Mouse (Mus musculus) spleen, adult 2 months (tissue): Measurements from ENCODE around the gene Ermp1. TPM values are rescaled to one million over a fixed set of nuclear protein-coding genes. Genes with fewer than 3 reads are reported as not detected.
"Not testable (repeated sequence)": the region's sequence is repeated elsewhere in the genome, so short reads cannot be mapped to it uniquely, and the experiment has no call there.

ENCODE experiments used
- DNase-seq, 2 experiments: peaks; one replicate each; pipeline versions ENCODE4 v3.0.0 to v3.0.0-alpha.2; 2012 to 2021; ENCODE audit warnings: low spot score in 2 of 2, low read depth in 1 of 2
- H3K27ac ChIP-seq: fragments of 200-500 bp; 2 replicates; pipeline ENCODE4 v1.5.1; 2012; ENCODE audit warnings: low read length, inconsistent platforms; ENCODE audit not compliant: insufficient read depth
- H3K27me3 ChIP-seq: fragments of 200-500 bp; 2 replicates; pipeline ENCODE4 v1.6.1; 2012; ENCODE audit warnings: mild to moderate bottlenecking, moderate library complexity, low read length, inconsistent platforms; ENCODE audit not compliant: control insufficient read depth, insufficient read depth
- H3K36me3 ChIP-seq: fragments of 200-500 bp; 2 replicates; pipeline ENCODE4 v1.6.1; 2012; ENCODE audit warnings: mild to moderate bottlenecking, low read length, inconsistent platforms; ENCODE audit not compliant: control insufficient read depth, insufficient read depth
- H3K4me1 ChIP-seq: fragments of 200-500 bp; 2 replicates; pipeline ENCODE4 v1.6.1; 2011; ENCODE audit warnings: inconsistent platforms; ENCODE audit not compliant: control insufficient read depth, insufficient read depth, insufficient read length
- H3K4me3 ChIP-seq: fragments of 200-500 bp; 2 replicates; pipeline ENCODE4 v1.5.1; 2011; ENCODE audit warnings: mild to moderate bottlenecking, inconsistent platforms; ENCODE audit not compliant: insufficient read depth, insufficient read length; ENCODE audit errors: extremely low read depth
- CTCF ChIP-seq: fragments of 200-500 bp; IDR thresholded peaks from 2 replicates; pipeline ENCODE4 v1.5.1; 2011; ENCODE audit warnings: mild to moderate bottlenecking, inconsistent platforms; ENCODE audit not compliant: insufficient read depth, insufficient read length, insufficient replicate concordance; ENCODE audit errors: extremely low read depth
- POLR2A ChIP-seq: fragments of 200-500 bp; IDR thresholded peaks from 2 replicates; pipeline ENCODE4 v1.6.1; 2011; ENCODE audit warnings: low read depth, low read length, inconsistent platforms
- whole genome bisulfite sequencing: fragments of 180-500 bp; shearing (Covaris S2); methylation state at CpG from one replicate; pipeline ENCODE4 v1.1.7; 2018; 5-methylcytosine and 5-hydroxymethylcytosine counted together
- polyA plus RNA-seq: library from polyadenylated mRNA; depleted of rRNA; stranded (reverse); fragments of >200 nt; gene quantifications from 2 replicates; pipeline ENCODE4 v1.2.3, GENCODE M21; 2012

Ermp1 gene
- polyA plus RNA-seq, 1 experiment = 11.4 TPM

GRCm38 (mm10) chr19:29603548-29604353, 44.5 kb downstream of the Ermp1 start:
- no peak overlapping the region for H3K4me3 ChIP-seq
- H3K4me1 ChIP-seq = no peaks in the 10 kb centered on the region
- H3K36me3 ChIP-seq = peaks cover 28% of the 10 kb centered on the region
- WGBS = 88% methylated on average over 14 of the region's 14 CpGs
- no peak overlapping the region for H3K27ac ChIP-seq
- H3K27me3 ChIP-seq = no peaks in the 10 kb centered on the region
- no peak for DNase-seq
- TF ChIP-seq CTCF (no peak), POLR2A (no peak)

DNA sequence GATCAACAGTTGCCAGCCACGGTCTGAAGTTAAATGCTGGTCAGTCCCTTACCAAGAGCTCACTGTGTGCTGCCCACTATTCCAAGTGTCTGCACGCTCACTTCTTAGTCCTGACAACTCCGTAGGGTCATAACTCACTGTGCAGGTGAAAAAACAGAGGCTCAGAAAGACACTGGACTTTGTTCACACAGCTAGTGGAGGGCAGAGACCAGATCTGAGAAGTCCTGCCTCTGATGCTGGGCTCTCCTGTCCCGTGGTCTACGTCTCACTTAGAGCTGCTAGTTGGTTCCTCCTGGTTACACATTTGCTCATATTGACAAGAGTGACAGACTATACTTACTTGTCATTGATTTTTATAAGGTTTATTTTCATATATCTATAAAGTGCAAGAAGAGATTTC, 49.2 kb downstream of the Ermp1 start:
- Histone ChIP-seq H3K4me3 (no peak overlapping the region), H3K27ac (no peak overlapping the region), H3K27me3 (no peaks in the 10 kb centered on the region), H3K36me3 (peaks cover 39% of the 10 kb centered on the region), H3K4me1 (no peaks in the 10 kb centered on the region)
- WGBS = 93% methylated on average over 5 of the region's 5 CpGs
- DNase-seq = no peak
- TF ChIP-seq POLR2A (no peak), CTCF (no peak)

GRCm38 (mm10) chr19:29596985-29597384, 51.2 kb downstream of the Ermp1 start:
- no peak for DNase-seq
- H3K4me1 ChIP-seq = no peaks in the 10 kb centered on the region
- peaks cover 29% of the 10 kb centered on the region for H3K36me3 ChIP-seq
- no peaks in the 10 kb centered on the region for H3K27me3 ChIP-seq
- H3K27ac ChIP-seq = no peak overlapping the region
- no peak overlapping the region for H3K4me3 ChIP-seq
- 93% methylated on average over 2 of the region's 2 CpGs for WGBS
- TF ChIP-seq POLR2A (no peak), CTCF (peak; percentile 27; the same call in 1 of the 2 replicates)

DNA sequence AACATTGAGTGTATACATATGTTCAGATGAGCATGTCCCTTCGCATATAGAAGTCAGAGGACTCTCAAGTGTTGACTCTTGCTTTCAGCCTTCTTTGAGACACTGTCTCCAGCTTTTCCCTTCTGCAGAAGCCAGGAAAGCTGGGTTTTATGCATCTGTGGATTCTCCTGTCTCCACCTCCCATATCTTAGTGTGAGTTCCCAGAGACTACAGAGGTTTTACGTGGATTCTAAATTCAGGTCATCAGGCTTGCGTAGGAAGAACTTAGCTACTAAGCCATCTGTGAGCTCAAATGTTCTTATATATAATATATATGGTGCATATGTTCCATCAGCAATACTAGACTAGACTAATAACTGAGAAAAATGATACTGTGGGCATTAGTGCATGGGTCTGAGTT, 51.9 kb downstream of the Ermp1 start:
- no peak overlapping the region for H3K27ac ChIP-seq

DNA sequence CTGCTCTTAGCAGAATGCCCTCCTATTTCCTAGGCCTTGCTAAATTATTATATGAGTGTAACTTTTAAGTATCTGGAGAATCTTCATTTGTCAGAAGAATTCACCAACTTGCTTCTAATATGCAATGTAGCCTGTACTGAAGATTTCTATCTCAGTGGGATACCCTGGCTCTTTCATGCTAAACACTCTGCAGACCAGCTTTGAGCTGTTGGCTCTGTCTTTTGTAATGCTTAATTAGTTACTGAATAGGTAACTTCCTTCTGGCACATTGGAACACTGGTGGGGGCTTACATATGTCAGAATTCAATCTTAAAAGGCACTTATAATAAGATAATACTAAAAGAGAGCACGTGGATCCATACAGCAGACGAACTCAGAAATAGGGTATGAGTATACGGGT, 54.4 kb downstream of the Ermp1 start:
- H3K27me3 ChIP-seq, H3K4me1 ChIP-seq, H3K27ac ChIP-seq, H3K4me3 ChIP-seq, DNase-seq: not testable (repeated sequence)
- 99% methylated on average over 3 of the region's 3 CpGs for WGBS
- peaks cover 22% of the 10 kb centered on the region for H3K36me3 ChIP-seq

More for the DNA sequence above, 51.9 kb downstream of the Ermp1 start:
- TF ChIP-seq CTCF = no peak
- TF ChIP-seq POLR2A = no peak
- H3K27me3 ChIP-seq = no peaks in the 10 kb centered on the region
- no peak for DNase-seq
- peaks cover 30% of the 10 kb centered on the region for H3K36me3 ChIP-seq
- H3K4me1 ChIP-seq = no peaks in the 10 kb centered on the region
- WGBS = 95% methylated on average over 3 of the region's 3 CpGs
- no peak overlapping the region for H3K4me3 ChIP-seq

DNA sequence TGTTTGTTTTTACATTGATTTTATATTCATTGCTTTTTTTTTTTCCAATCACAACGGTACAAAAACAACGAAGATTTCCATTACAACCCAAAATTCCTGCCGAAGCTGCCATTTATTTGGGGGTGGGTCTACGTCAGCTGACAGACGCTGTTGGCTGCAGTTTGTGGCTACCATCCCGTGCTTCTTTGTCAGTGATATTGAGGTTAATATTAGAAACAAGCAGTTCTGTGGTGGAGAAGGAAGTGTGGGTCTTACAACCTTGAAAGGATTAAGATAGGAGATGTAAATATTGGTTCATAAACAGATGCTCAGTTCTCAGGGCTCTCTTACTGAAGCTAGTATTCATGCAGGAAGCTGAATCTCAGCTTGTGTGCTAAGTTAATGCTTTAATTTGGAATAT, 64.5 kb downstream of the Ermp1 start:
- Histone ChIP-seq H3K27ac (no peak overlapping the region), H3K27me3 (no peaks in the 10 kb centered on the region), H3K4me1 (no peaks in the 10 kb centered on the region), H3K4me3 (no peak overlapping the region), H3K36me3 (peaks cover 21% of the 10 kb centered on the region)
- 92% methylated on average over 6 of the region's 6 CpGs for WGBS
- TF ChIP-seq CTCF (no peak), POLR2A (no peak)
- DNase-seq = no peak

DNA sequence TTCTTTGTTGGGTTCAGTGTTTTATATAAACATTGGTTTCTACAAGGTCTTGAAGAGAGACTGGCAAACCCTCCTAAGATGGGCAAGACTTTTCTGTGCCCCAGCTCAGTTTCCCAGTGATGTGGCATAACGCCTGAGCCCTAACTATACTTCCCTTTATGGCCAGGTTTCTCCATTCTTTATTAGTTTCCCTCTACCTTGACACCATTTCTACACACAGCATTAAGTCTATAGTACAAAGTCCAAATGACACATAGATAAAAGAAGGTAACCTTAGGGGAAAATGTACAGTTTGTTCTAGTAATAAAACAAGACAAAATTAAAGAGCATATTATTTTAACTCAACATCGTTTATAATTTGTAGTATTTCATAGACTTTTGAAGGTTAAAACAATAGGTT, 65.8 kb downstream of the Ermp1 start:
- DNase-seq = no peak
- Histone ChIP-seq H3K36me3 (peaks cover 17% of the 10 kb centered on the region), H3K4me1 (no peaks in the 10 kb centered on the region), H3K27me3 (no peaks in the 10 kb centered on the region), H3K4me3 (no peak overlapping the region), H3K27ac (no peak overlapping the region)
- 84% methylated on average over 2 of the region's 2 CpGs for WGBS
- no peak for TF ChIP-seq CTCF
